Mouse (Mus musculus) large intestine, adult 2 months (tissue): ENCODE data around the gene 4921536K21Rik. TPM values are rescaled to one million over a fixed set of nuclear protein-coding genes. Genes with fewer than 3 reads are reported as not detected.

Experiments
- DNase-seq: peaks from one replicate; pipeline ENCODE4 v3.0.0-alpha.2; 2012; ENCODE audit warnings: low read depth, low spot score
- WGBS: fragments of 180-500 bp; shearing (Covaris S2); methylation state at CpG from one replicate; pipeline ENCODE4 v1.1.7; 2018; 5-methylcytosine and 5-hydroxymethylcytosine counted together
- polyA plus RNA-seq: library from polyadenylated mRNA; depleted of rRNA; stranded (reverse); fragments of >200 nt; gene quantifications from 2 replicates; pipeline ENCODE4 v1.2.3, GENCODE M21; 2012; rRNA removed

The 4921536K21Rik gene
- polyA plus RNA-seq, 1 experiment: 0.58 TPM

DNA sequence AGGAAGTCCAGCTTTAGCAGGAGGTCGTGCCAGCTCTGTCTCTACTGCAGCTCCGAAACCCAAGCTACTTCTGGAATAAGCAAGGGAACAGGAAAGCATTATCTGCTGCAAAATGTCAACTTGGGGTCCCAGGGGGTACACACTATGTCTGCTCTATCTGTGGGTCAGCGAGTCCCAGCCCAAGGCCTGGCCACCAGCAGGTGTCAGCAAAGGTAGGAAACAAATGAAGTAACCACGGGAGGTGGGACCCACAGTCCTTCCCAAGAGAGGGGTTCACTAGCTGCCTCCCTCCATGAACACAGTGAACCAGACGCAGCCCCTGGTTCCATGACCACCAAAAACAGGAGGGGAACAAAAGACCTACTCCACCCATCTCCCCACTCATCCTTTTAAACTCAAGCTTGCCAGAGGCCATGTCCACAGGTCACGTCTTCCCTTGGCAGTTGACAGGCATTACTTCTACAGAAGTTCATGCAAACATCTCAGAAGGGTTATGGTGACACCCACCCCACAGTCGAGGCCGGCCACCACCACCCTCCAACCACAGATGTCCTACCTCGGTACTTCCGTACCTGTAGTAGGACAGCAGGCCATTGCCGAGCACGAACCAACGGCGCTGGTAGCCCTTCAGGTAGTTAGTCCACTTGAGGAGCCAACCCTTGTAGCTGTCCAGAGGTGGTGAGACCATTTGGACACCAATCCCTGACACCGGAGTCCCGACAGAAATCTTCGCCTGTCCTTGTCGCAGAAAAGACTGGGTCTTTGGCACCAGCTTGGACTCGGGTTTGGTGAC, 32.0 kb downstream of the 4921536K21Rik start:
- DNase-seq: no peak
- WGBS: 82% methylated on average over 19 of the region's 19 CpGs

DNA sequence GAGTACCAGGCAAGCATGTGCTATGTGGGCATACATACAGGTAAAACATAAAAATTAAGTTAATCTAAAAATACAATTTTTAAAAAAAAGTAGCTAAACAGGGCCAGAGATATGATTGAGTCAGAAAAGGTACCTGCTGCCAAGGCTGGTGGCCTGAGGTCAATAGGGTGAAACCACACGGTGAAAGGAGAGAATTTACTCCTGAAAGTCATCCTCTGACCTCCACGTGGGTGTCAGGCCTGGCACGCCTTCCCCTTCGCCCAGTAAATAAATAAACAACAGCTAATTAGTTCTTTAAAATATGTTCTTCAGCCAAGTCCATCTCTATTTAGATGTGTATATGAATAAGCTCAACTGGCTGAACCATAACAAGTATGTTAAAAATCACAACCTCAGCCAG, 34.5 kb downstream of the 4921536K21Rik start:
- no peak for DNase-seq
- 59% methylated on average over 4 of the region's 4 CpGs for WGBS

DNA sequence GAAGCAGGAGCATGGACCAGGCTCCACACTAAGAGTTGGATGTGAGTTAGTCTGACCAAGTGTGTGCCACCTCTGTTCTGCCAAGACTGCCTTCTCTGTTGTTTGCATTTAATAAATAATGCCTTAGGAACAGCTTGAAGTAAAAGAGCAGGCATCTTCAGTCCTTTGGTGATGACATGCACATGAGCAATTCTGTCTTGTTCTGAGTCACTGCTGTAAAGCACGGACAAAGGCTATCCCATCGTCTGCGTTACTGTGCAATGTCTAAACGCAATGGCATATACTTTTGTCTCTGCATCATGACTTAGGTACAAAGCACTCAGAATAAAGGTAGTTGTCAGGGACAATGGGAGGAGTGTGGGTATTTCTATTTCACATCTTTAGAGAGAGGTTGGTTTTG, 35.1 kb downstream of the 4921536K21Rik start:
- 89% methylated on average over 4 of the region's 4 CpGs for WGBS
- DNase-seq: no peak

DNA sequence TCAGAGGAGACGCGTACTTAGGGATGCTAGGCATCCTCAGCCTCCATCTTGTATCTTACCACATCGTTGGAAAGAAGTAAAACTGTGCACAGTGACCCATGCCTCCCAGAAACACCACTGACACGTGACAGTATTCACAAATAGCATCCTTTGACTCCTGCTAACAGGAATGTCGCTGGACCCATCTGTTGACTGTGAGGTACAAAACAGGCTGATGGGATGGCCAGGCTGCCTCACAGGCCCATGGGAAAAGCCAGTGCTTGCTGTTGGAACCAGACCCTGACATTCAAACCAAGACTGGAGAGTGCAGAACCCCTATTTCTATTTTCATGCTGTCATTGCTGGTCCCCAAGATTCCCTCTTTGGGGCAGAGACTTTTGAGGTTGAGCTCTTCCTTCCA, 37.0 kb downstream of the 4921536K21Rik start:
- DNase-seq: no peak
- WGBS: 73% methylated on average over 5 of the region's 5 CpGs

DNA sequence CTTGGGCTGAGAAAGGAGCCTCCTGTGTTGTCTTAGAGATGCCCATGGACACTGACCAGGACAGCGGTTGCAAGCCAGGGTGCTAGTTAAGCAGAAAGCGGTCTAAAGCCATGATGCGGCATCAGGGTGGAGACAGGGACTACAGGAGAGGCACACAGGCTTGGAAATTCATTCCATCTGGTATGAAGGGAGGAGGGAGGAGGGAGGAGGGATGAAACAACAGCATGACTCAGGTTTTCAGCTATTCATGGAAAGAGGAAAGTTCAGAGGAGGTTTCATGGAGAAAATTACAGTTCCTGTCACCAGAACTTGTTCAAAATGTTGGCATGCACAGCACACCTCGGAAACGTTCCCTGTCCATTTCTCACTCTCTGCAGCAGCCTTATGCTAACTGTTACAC, 39.1 kb downstream of the 4921536K21Rik start:
- DNase-seq: no peak
- 85% methylated on average over 5 of the region's 5 CpGs for WGBS

DNA sequence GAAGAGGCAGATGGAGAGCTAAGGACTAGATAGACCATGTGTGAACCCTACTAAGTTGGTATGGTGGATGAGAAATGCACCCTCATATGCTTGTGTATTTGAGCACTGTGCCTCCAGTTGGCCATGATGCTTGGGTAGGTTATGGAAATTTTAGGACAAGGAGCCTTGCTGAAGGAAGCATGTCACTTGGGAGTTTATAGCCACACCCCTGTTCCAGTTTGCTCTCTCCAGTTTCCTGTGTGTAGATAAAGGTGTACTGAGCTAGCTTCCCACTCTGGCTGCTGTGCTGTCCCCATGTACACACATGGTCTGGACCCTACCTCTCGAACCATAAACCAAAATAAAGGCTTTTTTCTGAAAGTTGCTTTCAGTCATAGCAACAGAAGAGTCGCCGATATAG, 40.7 kb downstream of the 4921536K21Rik start:
- 90% methylated on average over 3 of the region's 3 CpGs for WGBS
- no peak for DNase-seq

DNA sequence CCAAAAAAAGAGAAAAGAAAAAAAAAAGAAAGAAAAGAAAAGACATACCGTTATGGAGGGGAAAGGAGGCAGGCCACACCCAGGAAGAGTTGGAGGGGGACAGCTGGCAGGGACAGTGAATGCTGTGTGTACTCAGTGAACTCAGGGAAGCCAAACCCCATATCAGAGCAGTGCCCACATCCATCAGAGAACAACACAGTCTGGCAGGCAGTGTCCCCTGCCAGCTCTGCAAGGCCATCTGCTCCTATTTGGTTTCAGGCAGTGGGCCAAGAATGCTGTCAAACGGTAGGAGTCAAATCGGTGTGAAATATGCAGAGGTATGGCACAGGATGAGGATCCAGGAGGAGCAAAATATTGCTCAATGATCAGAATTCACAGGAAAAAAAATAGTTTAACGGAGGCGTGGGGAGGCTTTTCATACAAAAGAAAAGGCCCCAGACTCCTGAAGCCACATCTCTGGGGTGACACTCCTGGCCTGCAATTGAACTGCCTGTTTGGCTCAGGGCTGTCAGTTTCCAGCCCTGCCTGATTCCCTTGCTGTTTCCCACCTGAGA, 41.3 kb downstream of the 4921536K21Rik start:
- no peak for DNase-seq
- 36% methylated on average over 5 of the region's 5 CpGs for WGBS

DNA sequence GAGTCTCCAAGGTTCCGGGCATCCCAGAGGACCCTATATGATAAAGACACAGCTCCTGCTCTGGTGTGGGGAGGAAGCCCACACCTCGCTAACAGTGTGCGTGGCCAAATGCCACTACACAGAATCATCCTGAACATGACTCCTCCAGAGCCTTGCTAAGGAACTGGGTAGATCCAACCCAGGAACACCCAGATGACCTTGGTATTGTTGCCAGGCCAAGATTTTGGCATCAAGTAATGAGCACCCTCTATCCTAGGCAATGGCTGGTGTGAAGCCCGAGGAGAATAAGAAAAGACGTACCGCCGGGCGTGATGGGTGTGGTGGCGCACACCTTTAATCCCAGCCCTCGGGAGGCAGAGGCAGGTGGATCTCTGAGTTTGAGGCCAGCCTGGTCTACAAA, 41.9 kb downstream of the 4921536K21Rik start:
- 90% methylated on average over 10 of the region's 10 CpGs for WGBS
- DNase-seq: no peak

DNA sequence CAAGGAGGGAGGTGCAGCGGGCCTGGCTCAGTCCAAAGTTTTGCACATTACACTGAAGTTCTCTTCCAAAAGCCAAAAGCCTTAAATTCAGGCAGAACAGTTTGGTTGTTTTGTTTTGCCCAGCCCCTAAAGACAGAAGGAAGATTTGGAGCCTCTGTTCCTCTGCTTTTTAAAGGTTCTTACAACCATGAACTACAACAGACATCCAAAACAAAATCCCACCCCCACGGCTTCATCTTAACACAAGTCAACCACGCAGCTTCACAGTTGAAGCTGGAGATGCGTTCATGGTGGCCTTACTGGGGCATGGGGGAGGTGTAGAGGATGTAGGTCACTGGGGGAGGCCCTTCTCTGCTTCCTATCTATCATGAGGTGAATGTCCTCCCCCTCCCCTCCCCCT, 43.0 kb downstream of the 4921536K21Rik start:
- no peak for DNase-seq
- 81% methylated on average over 4 of the region's 4 CpGs for WGBS

DNA sequence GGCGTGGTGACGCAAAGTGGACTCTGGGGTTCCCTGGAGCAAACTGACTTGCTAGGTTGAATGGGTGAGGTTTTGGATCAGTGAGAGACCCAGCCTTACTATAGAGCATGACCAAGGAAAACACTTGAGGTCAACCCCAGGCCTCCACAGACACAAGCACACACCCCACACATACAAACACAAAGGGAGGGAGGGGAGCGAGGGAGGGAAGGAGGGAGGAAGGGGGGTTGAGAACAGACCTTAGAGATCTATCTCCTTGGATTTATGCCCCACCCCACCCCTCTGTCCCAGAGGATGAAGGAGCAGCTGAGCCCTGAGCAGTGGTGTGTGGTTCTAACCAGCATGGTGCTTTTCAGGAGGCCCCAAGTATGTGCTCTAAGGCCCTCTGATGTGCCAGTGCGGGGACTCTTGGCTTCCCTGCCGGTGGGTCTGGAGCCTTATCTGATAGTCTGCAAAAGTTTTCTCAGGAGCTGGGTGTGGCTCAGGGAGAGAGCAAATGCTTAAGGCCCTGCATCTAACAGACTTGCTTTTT, 44.1 kb downstream of the 4921536K21Rik start:
- no peak for DNase-seq
- WGBS: 58% methylated on average over 5 of the region's 5 CpGs

DNA sequence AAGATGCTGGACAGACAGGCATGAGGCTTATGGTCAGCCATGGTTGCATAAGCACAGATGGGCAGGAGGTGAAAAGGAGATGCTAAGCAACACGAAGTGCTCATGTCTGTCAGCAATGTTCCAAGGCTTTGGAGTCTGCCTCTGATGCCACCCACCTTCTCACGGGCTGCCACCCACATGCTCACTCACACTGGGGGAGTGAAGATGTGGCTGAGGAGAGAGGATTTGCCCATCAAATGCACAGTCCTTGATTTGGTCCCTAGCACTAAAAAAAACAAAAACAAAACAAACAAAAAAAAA, 44.6 kb downstream of the 4921536K21Rik start:
- WGBS: 83% methylated on average over 2 of the region's 2 CpGs
- DNase-seq: no peak

DNA sequence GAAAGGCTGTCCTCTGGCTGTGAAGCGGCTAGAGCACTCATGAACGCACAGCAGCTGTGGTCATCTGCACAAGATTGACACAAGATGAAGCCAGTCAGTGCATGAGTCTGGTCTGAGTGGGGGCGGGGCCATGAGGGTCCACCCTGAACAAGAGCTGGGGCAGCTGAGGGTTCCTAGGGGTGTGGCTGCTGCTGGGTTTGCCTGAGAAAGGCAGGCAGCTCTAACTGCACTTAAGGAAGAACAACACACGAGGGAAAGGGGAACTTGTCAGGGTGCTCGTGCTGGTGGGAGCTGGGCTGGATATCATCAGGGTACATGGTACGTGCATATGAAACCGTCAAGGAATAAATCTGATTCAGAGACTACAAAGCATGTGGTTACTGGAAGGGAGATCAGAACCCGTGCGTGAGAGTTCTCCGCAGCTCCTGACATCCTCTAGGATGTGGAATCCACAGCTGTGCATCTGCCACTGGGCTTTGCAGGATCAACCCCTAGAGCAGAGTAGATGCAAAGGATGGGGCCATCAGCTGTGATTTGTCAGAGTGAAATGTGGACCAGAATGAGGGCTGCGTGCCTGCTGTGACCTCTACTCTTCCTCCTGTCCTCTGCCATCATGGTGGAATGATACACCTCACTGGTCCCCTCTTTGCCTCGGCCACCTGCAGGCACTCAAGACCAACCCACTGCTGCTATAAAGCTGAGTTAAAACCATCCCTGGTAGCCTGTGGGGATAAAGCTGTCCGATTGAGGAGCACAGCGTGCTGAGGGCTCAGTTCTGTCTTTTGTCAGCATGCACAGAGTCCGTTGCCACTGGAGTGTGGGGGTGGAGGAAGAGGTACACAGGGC, 45.2 kb downstream of the 4921536K21Rik start:
- WGBS: 68% methylated on average over 15 of the region's 15 CpGs

DNA sequence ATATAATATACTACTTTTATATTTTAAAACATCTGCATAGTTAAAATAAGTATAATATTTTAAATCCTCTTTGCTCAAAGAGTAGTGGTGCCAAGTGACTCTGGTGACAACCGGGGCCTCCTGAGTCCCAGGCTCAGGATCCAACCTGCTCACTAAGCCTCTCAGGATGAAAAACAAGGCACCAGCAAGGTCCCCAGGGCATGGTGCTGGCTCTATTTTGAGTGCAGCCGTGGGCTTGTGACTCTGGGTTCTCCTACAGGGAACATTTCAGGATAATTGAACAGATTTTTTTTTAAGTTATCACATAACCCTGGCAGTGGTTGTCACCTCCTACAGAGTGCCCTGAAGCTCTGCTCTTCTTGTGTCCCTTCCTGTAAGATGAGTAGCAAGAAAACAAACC, 48.5 kb downstream of the 4921536K21Rik start:
- DNase-seq: no peak
- WGBS: 77% methylated on average over 2 of the region's 2 CpGs

More for the DNA sequence above, 45.2 kb downstream of the 4921536K21Rik start:
- DNase-seq: no peak

DNA sequence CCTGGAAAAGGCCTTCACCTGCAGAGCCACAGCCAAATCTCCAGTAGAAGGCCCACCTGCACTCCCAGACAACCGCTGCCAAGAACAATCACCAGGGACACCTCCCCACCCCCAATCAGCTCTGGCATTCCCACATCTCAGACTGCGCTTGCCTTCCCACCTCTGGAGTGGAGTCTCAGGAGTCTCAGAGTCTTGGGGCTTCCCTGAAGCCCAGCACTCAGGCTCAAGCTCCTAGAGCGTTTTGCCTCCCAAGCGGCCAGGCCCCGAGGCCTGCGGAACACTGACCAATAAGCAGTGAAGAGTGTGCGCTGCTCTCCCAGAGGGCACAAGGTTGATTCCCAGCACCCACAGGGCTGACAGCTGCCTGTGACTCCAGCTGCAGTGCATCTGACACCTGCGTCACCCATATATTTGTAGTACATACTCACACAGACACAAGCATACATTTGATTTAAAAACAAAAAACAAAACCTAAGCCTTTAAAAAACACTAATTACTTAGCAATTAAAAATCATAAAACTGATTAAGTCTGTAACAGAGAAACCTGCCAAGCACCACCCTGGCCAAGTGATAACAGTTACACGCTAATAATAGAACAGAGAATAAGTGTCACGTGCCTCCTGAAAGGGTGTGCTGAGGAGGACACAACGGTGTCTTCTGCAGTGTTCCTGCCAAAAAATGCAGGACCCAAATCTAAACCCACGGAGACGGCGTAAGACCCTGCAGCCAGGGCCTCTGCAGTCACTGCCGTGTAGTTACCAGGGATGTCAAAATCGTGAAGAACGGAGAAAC, 50.8 kb downstream of the 4921536K21Rik start:
- DNase-seq: no peak
- WGBS: 83% methylated on average over 17 of the region's 17 CpGs

Other genes with a start within 250 kb of the 4921536K21Rik start
- 6.9 and 7.9 TPM in 2 replicates for gene Morc2a, start 245.9 kb downstream of the 4921536K21Rik start, polyA plus RNA-seq
- gene Osbp2, start 31.2 kb downstream of the 4921536K21Rik start, polyA plus RNA-seq: 0.23 and 0.68 TPM in 2 replicates
- 4.0 TPM in 2 replicates for gene Dusp18, start 142 bp upstream of the 4921536K21Rik start, polyA plus RNA-seq
- 3.0 and 3.5 TPM in 2 replicates for gene Slc35e4, start 19.6 kb upstream of the 4921536K21Rik start, polyA plus RNA-seq
- 292 and 424 TPM in 2 replicates for gene Tcn2, start 37.1 kb upstream of the 4921536K21Rik start, polyA plus RNA-seq
- 34.1 and 34.2 TPM in 2 replicates for gene Pes1, start 68.9 kb upstream of the 4921536K21Rik start, polyA plus RNA-seq
- 0.23 TPM in 1 of 2 replicates, not detected in the other for gene 4930556J24Rik, start 81.7 kb upstream of the 4921536K21Rik start, polyA plus RNA-seq
- 44.4 and 68.9 TPM in 2 replicates for gene Gal3st1, start 88.5 kb upstream of the 4921536K21Rik start, polyA plus RNA-seq
- gene Sec14l4, start 136.4 kb upstream of the 4921536K21Rik start, polyA plus RNA-seq: 0.05 TPM in 1 of 2 replicates, not detected in the other
- not detected in 2 replicates for gene Sec14l3, start 169.7 kb upstream of the 4921536K21Rik start, polyA plus RNA-seq
- 18.0 and 26.5 TPM in 2 replicates for gene Mtfp1, start 200.3 kb upstream of the 4921536K21Rik start, polyA plus RNA-seq
- 15.1 and 54.4 TPM in 2 replicates for gene Sec14l2, start 228.3 kb upstream of the 4921536K21Rik start, polyA plus RNA-seq
- gene Rnf215, start 240.1 kb upstream of the 4921536K21Rik start, polyA plus RNA-seq: 16.1 and 16.4 TPM in 2 replicates